Mouse (Mus musculus) layer of hippocampus, postnatal 14 days (tissue): ENCODE measurements around the gene Rora. TPM values are rescaled to one million over a fixed set of nuclear protein-coding genes. Genes with fewer than 3 reads are reported as not detected.

ENCODE experiments used
- DNase-seq, 2 experiments: peaks; one replicate each; pipeline ENCODE4 v3.0.0; 2021 to 2022; ENCODE audit warnings: low spot score in 2 of 2, mixed read lengths in 1 of 2
- total RNA-seq, 2 experiments: library from RNA; stranded (reverse); gene quantifications; 2 replicates each; pipeline ENCODE4 v1.2.3; 2021

Rora gene
- total RNA-seq, 2 experiments from 2014 or later: 29.3 to 49.5 TPM

DNA sequence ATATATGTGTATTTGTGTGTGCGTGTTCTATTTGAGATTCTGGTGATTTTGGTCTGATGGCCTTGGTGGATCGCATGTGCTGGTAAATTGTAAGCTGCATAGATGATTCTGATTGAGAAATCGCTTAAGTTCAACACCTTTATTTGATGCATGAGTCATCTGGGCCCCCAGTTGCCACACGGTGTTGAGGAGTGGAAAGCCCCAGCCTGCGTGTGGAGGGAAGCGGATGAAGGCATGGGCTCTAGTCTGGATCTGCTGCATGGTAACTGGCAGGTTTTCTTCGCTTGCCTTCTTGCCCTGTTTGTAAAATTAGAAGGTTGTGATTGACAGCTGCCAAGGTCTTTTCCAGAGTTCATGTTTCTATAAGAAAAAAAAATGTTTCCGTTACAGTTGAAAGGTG is 646.7 kb downstream of the Rora start:
- no peak for DNase-seq

DNA sequence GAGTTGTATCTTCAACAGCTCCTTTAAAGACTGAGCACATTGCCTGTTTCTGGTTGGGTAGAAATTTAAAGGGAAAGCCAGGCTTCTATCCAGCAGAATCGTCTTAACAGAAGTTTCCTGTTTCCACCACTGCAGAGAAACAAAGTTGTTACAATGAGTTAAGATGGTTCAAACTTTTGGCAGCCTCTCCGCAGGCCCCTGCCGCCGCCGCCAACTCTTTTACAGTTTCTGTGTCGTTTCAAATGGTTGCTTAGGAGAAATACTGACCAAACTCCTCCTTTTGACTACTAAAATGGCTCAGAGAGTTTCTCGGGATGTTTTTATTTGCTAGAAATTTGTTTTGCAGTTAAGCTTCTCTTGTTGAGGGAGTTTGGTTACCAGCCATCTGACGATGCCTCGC is 647.9 kb downstream of the Rora start:
- DNase-seq: peak in 1 of 2 experiments; percentile 68

- DNase-seq: no peak
Measured at GRCm38 (mm10) chr9:69301955-69302354, 648.4 kb downstream of the Rora start.

- peak in 1 of 2 experiments; percentile 18 for DNase-seq
Measured at GRCm38 (mm10) chr9:69302846-69303245, 649.3 kb downstream of the Rora start.

- DNase-seq: no peak
Measured at GRCm38 (mm10) chr9:69303346-69303944, 649.9 kb downstream of the Rora start.

DNA sequence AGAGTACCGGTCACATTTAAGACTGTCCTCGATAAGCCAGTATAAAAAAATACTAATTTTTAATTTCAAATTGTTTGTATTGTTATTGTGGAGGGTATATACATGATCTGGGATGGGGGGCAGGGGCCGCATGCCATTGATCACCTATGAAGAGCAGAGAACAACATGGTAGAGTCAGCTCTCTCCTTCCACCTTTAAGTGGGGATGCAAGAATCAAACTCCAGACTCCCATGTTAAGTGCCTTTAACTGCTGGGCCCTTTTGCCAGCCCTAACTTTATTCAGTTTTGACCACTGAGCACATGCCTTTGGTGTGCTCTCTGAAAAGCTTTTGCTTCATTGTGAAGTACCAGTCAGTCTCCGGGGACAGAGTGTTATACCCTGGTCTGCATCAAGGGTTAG is 650.4 kb downstream of the Rora start:
- DNase-seq: no peak

DNA sequence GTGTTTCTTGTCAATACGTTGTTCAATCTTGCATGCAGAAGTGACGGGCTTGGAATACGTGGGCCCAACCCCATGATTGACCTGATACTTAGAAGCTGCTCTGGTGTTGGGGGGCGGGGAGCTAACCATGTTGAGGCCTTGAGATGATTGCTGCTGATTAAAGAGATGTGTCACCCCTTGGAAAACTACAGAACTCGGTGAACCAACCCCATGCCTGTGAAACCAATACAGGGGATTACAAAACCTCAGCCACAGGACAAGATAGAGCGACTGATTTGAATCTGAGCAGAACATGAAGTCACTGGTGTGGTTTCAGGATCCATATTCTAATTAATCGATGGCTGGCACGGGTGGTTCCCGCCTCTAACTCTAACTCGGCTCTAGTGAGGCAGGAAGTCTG is 650.9 kb downstream of the Rora start:
- DNase-seq: no peak

GRCm38 (mm10) chr9:69304991-69305390 is 651.4 kb downstream of the Rora start:
- no peak for DNase-seq

- DNase-seq: peak; percentile 24 to 72
Measured at GRCm38 (mm10) chr9:69306734-69307528, 653.3 kb downstream of the Rora start.

GRCm38 (mm10) chr9:69307974-69308373 is 654.4 kb downstream of the Rora start:
- no peak for DNase-seq

DNA sequence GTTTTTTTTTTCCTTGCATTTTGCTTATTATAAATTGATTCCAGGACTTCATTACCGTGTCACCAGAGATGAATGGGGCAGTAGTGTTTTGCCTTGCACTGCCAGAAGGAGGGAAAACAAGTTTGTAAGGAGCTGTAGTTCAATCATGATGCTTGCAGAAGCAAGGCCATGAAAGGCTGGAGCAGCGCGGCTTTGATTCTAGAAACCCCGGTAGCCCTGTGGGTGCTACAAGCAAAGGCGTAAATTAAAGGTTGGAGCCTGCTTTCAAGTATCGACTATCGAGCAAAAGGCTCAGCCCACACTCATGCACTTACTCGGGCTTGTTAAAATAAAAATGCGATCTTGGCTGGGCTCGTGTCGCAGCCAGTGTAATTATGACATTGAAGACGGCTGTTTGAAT is 656.9 kb downstream of the Rora start:
- DNase-seq: no peak

GRCm38 (mm10) chr9:69313297-69313696 is 659.7 kb downstream of the Rora start:
- no peak for DNase-seq

GRCm38 (mm10) chr9:69314451-69315210 is 661.0 kb downstream of the Rora start:
- no peak for DNase-seq

DNA sequence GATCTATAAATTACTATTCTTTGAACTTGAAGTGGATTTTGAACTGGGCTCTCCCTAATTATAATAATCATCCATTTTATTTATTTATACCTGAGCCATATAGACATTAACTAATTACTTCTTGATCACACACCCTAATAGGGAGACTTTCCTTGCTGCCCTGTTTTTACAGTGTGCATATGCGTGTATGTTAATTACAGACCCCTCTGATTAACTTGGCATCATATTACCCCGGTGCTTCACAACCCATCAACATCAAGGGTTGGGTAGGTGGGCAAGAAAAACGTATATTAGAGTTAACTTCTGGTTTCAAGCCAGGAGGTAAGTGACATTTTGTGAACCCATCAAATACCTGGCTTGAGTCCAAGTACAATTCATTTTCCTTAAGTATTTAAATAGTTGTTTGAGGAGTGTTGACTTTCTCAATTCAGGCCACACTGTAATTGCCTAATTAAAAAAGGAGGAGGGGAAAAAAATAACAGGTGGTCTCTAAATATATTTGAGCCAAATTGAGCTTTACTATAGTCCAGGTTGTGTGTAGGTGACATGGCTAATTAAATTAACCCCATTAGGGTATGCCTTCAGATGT is 664.0 kb downstream of the Rora start:
- no peak for DNase-seq

DNA sequence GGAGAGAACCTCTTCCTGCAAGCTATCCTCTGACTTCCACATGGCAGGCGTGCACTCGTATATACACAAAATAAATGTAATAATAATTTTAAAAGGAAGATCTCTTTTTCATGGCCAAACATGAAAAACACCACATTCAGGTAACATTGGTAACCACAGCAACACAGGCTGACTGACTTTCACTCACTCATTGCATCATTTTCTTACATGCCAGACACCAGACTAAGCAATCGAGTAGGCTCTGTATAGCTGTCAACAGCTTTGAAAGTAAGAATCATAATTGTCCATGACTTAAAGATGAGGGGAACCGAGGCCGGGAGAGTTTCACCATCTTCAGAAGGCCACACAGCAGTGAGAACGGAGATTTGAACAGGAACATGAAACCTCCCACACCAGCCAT is 665.8 kb downstream of the Rora start:
- no peak for DNase-seq

GRCm38 (mm10) chr9:69319913-69320634 is 666.5 kb downstream of the Rora start:
- no peak for DNase-seq

DNA sequence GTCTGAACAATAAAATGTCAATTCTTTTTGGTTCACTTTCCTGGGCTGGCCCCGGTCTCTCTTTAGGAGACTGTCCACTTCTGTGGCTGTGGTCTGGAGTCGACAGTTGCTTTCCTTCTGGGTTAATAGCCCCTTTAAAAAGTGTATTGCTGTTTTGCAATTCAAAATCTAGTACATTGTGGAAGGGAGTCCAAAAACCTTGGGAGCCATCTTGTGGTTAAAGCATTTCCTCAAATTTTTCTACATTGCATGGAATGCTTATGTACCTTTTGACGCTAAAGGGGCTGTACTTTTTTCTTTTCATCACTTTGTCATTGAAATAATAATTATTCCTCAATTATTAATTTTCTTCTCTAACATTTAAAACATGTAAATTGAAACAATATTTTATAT is 667.0 kb downstream of the Rora start:
- no peak for DNase-seq

GRCm38 (mm10) chr9:69321956-69322355 is 668.4 kb downstream of the Rora start:
- no peak for DNase-seq

- no peak for DNase-seq
Measured at GRCm38 (mm10) chr9:69323831-69324230, 670.2 kb downstream of the Rora start.

GRCm38 (mm10) chr9:69327077-69327476 is 673.5 kb downstream of the Rora start:
- no peak for DNase-seq

GRCm38 (mm10) chr9:69327591-69327990 is 674.0 kb downstream of the Rora start:
- no peak for DNase-seq
